Mouse (Mus musculus) MEL (cell line): ENCODE measurements around the gene Prr5. TPM values are rescaled to one million over a fixed set of nuclear protein-coding genes. Genes with fewer than 3 reads are reported as not detected.

Experiments
- DNase-seq: peaks from one replicate; pipeline ENCODE4 v3.0.0; 2011; ENCODE audit warnings: low read depth, low spot score
- H3K27ac ChIP-seq: 2 replicates; pipeline ENCODE4 v1.5.1; 2012; ENCODE audit warnings: low read depth, mild to moderate bottlenecking, control low read depth, low read length, moderate library complexity; ENCODE audit not compliant: control insufficient read depth
- H3K27me3 ChIP-seq, 2 experiments: fragments of 150-350 bp in 1 of 2; sonication (generic) in 1 of 2; 2 replicates each; pipeline ENCODE4 v1.6.1; 2012; ENCODE audit warnings: low read length in 2 of 2, mild to moderate bottlenecking in 2 of 2, improper control_type of control experiment in 1 of 2, moderate library complexity in 1 of 2; ENCODE audit not compliant: insufficient read depth in 2 of 2, control insufficient read depth in 1 of 2
- H3K36me3 ChIP-seq, 2 experiments: 2 replicates each; pipeline ENCODE4 v1.6.1; 2012 to 2014; ENCODE audit warnings: low read length in 2 of 2, improper control_type of control experiment in 1 of 2, inconsistent platforms in 1 of 2, mild to moderate bottlenecking in 1 of 2; ENCODE audit not compliant: insufficient read depth in 2 of 2, control insufficient read depth in 1 of 2
- H3K4me1 ChIP-seq, 2 experiments: fragments of 150-350 bp in 1 of 2; sonication (generic) in 1 of 2; 2 replicates each; pipeline ENCODE4 v1.6.1; 2012; ENCODE audit warnings: low read length in 2 of 2, improper control_type of control experiment in 1 of 2, mild to moderate bottlenecking in 1 of 2; ENCODE audit not compliant: insufficient read depth in 2 of 2, control insufficient read depth in 1 of 2
- H3K4me3 ChIP-seq, 2 experiments: fragments of 150-350 bp in 1 of 2; sonication (generic) in 1 of 2; 2 replicates each; pipeline ENCODE4 v1.5.1; 2012; ENCODE audit warnings: low read depth in 2 of 2, low read length in 2 of 2, mild to moderate bottlenecking in 2 of 2, moderate library complexity in 2 of 2, control low read depth in 1 of 2, improper control_type of control experiment in 1 of 2; ENCODE audit not compliant: control insufficient read depth in 1 of 2, insufficient read depth in 1 of 2
- H3K79me2 ChIP-seq: 2 replicates; pipeline ENCODE4 v1.6.1; 2012; ENCODE audit warnings: mild to moderate bottlenecking, low read length, moderate library complexity; ENCODE audit not compliant: control insufficient read depth, poor library complexity, insufficient read depth
- H3K9ac ChIP-seq: 2 replicates; pipeline ENCODE4 v1.6.1; 2012; ENCODE audit warnings: low read depth, mild to moderate bottlenecking, control low read depth, low read length, moderate library complexity; ENCODE audit not compliant: control insufficient read depth, poor library complexity, severe bottlenecking
- H3K9me3 ChIP-seq: fragments of 150-350 bp; sonication (generic); replicated peaks from 2 replicates; pipeline ENCODE4 v1.6.1; 2012; ENCODE audit warnings: mild to moderate bottlenecking, low read length, improper control_type of control experiment, moderate library complexity; ENCODE audit not compliant: insufficient read depth
- CHD1 ChIP-seq: IDR thresholded peaks from 2 replicates; pipeline ENCODE4 v1.6.1; 2012; ENCODE audit warnings: low read depth, mild to moderate bottlenecking, inconsistent platforms, low read length, improper control_type of control experiment
- EP300 ChIP-seq, 2 experiments: IDR thresholded peaks; 2 replicates each; pipeline ENCODE4 v1.6.1; 2011; ENCODE audit warnings: improper control_type of control experiment in 2 of 2, low read length in 2 of 2, low read depth in 1 of 2, mild to moderate bottlenecking in 1 of 2
- ETS1 ChIP-seq: IDR thresholded peaks from 2 replicates; pipeline ENCODE4 v1.6.1; 2012; ENCODE audit warnings: low read depth, mild to moderate bottlenecking, inconsistent platforms, low read length, improper control_type of control experiment, moderate library complexity
- GABPA ChIP-seq: IDR thresholded peaks from 2 replicates; pipeline ENCODE4 v1.6.1; 2012; ENCODE audit warnings: low read depth, mild to moderate bottlenecking, inconsistent platforms, low read length, improper control_type of control experiment, moderate library complexity
- HCFC1 ChIP-seq: IDR thresholded peaks from 2 replicates; pipeline ENCODE4 v1.6.1; 2012; ENCODE audit warnings: low read depth, mild to moderate bottlenecking, inconsistent platforms, low read length, improper control_type of control experiment, moderate library complexity
- JUND ChIP-seq: IDR thresholded peaks from 2 replicates; pipeline ENCODE4 v1.6.1; 2011; ENCODE audit warnings: low read depth, mild to moderate bottlenecking, improper control_type of control experiment, low read length
- MAX ChIP-seq: IDR thresholded peaks from 2 replicates; pipeline ENCODE4 v1.6.1; 2011; ENCODE audit warnings: low read length, improper control_type of control experiment
- MXI1 ChIP-seq: IDR thresholded peaks from 2 replicates; pipeline ENCODE4 v1.6.1; 2011; ENCODE audit warnings: mild to moderate bottlenecking, low read depth, low read length, improper control_type of control experiment
- MYB ChIP-seq: IDR thresholded peaks from 2 replicates; pipeline ENCODE4 v1.6.1; 2011; ENCODE audit warnings: mild to moderate bottlenecking, low read depth, low read length, improper control_type of control experiment
- NELFE ChIP-seq: IDR thresholded peaks from 2 replicates; pipeline ENCODE4 v1.6.1; 2011; ENCODE audit warnings: low read depth, low read length, improper control_type of control experiment
- NRF1 ChIP-seq: IDR thresholded peaks from 2 replicates; pipeline ENCODE4 v1.6.1; 2014; ENCODE audit warnings: low read depth, mild to moderate bottlenecking, inconsistent platforms, low read length, improper control_type of control experiment, moderate library complexity; ENCODE audit not compliant: poor library complexity, insufficient read depth, severe bottlenecking
- POLR2A ChIP-seq, 2 experiments: IDR thresholded peaks; 2 replicates each; pipeline ENCODE4 v1.6.1; 2011 to 2012; ENCODE audit warnings: low read length in 2 of 2, mild to moderate bottlenecking in 2 of 2, control low read depth in 1 of 2, improper control_type of control experiment in 1 of 2, low read depth in 1 of 2, moderate library complexity in 1 of 2; ENCODE audit not compliant: control insufficient read depth in 1 of 2, insufficient read depth in 1 of 2, poor library complexity in 1 of 2
- POLR2AphosphoS2 ChIP-seq: IDR thresholded peaks from 2 replicates; pipeline ENCODE4 v1.6.1; 2011; ENCODE audit warnings: low read length, improper control_type of control experiment
- POLR2AphosphoS5 ChIP-seq: IDR thresholded peaks from 2 replicates; pipeline ENCODE4 v1.6.1; 2012; ENCODE audit warnings: low read depth, borderline replicate concordance, mild to moderate bottlenecking, inconsistent platforms, low read length, moderate library complexity, mixed read lengths
- SIN3A ChIP-seq: IDR thresholded peaks from 2 replicates; pipeline ENCODE4 v1.6.1; 2012; ENCODE audit warnings: low read length, improper control_type of control experiment, inconsistent platforms
- SMC3 ChIP-seq: IDR thresholded peaks from 2 replicates; pipeline ENCODE4 v1.6.1; 2011; ENCODE audit warnings: low read depth, low read length, improper control_type of control experiment
- TAL1 ChIP-seq: IDR thresholded peaks from 2 replicates; pipeline ENCODE4 v1.6.1; 2012; ENCODE audit warnings: mild to moderate bottlenecking, inconsistent platforms, low read length, moderate library complexity, mixed read lengths
- TCF12 ChIP-seq: IDR thresholded peaks from 2 replicates; pipeline ENCODE4 v1.6.1; 2014; ENCODE audit warnings: low read depth, mild to moderate bottlenecking, inconsistent platforms, low read length, improper control_type of control experiment, moderate library complexity
- UBTF ChIP-seq: IDR thresholded peaks from 2 replicates; pipeline ENCODE4 v1.6.1; 2012; ENCODE audit warnings: low read depth, mild to moderate bottlenecking, inconsistent platforms, low read length, improper control_type of control experiment, moderate library complexity, borderline replicate concordance; ENCODE audit not compliant: insufficient read depth
- USF1 ChIP-seq: IDR thresholded peaks from 2 replicates; pipeline ENCODE4 v1.6.1; 2014; ENCODE audit warnings: low read depth, mild to moderate bottlenecking, inconsistent platforms, low read length, improper control_type of control experiment, moderate library complexity
- USF2 ChIP-seq, 2 experiments: IDR thresholded peaks; 2 replicates each; pipeline ENCODE4 v1.6.1; 2011 to 2012; ENCODE audit warnings: improper control_type of control experiment in 2 of 2, low read length in 2 of 2, borderline replicate concordance in 1 of 2, inconsistent platforms in 1 of 2, low read depth in 1 of 2, mild to moderate bottlenecking in 1 of 2; ENCODE audit not compliant: insufficient read depth in 1 of 2
- ZC3H11A ChIP-seq: IDR thresholded peaks from 2 replicates; pipeline ENCODE4 v1.6.1; 2012; ENCODE audit warnings: low read depth, mild to moderate bottlenecking, inconsistent platforms, low read length, improper control_type of control experiment
- ZKSCAN1 ChIP-seq: IDR thresholded peaks from 2 replicates; pipeline ENCODE4 v1.6.1; 2012; ENCODE audit warnings: low read depth, mild to moderate bottlenecking, inconsistent platforms, low read length, improper control_type of control experiment, moderate library complexity
- polyA plus RNA-seq, 2 experiments: library from polyadenylated mRNA; stranded (reverse) in 1 of 2; unstranded in 1 of 2; fragments of >175 nt in 1 of 2; fragments of >200 nt in 1 of 2; gene quantifications; 2 replicates each; pipeline versions ENCODE4 v1.2.1 to v1.2.4; 2012; ENCODE audit warnings: low replicate concordance in 2 of 2, low read depth in 1 of 2; ENCODE audit not compliant: insufficient read length in 2 of 2, insufficient read depth in 1 of 2, missing spikeins in 1 of 2
- total RNA-seq: library from RNA; depleted of rRNA; stranded (reverse); fragments of 300-350 nt; gene quantifications from 2 replicates; pipeline ENCODE4 v1.2.3, GENCODE M21; 2012

Gene Prr5
- total and polyA plus RNA-seq, 3 experiments = not detected

- no peak overlapping the region for H3K4me3 ChIP-seq
- no peaks in the 10 kb centered on the region for H3K79me2 ChIP-seq
- no peaks in the 10 kb centered on the region for H3K9me3 ChIP-seq
- no peak overlapping the region for H3K9ac ChIP-seq
- no peak overlapping the region for H3K27ac ChIP-seq
- DNase-seq = no peak
- no peaks in the 10 kb centered on the region for H3K27me3 ChIP-seq
- H3K36me3 ChIP-seq = no peaks in the 10 kb centered on the region
- H3K4me1 ChIP-seq = no peaks in the 10 kb centered on the region
- TF ChIP-seq UBTF (no peak), TAL1 (no peak), SMC3 (no peak), ZC3H11A (no peak)
Measured at GRCm38 (mm10) chr15:84689356-84689755, 19.9 kb downstream of the Prr5 start.

- no peak for TF ChIP-seq ETS1
- TF ChIP-seq POLR2AphosphoS2 = no peak
- TF ChIP-seq TCF12 = no peak
- TF ChIP-seq GABPA = no peak
- TF ChIP-seq MXI1 = no peak
- TF ChIP-seq UBTF = no peak
- no peak for TF ChIP-seq MYB
- no peak for TF ChIP-seq SIN3A
- no peak for TF ChIP-seq JUND
- no peak for TF ChIP-seq POLR2A (IDR thresholded peaks at IDR 0.05; ENCODE audit: control insufficient read depth in 1 of 2, insufficient read depth in 1 of 2, low read depth in 1 of 2, low read length in 2 of 2, poor library complexity in 1 of 2)
- TF ChIP-seq POLR2AphosphoS5 = no peak
- TF ChIP-seq HCFC1 = no peak
- no peak for TF ChIP-seq ZKSCAN1
- TF ChIP-seq USF2 (IDR thresholded peaks at IDR 0.05; ENCODE audit: borderline replicate concordance in 1 of 2, insufficient read depth in 1 of 2, low read depth in 1 of 2, low read length in 2 of 2) = no peak
- TF ChIP-seq CHD1 = no peak
- TF ChIP-seq USF1 = no peak
- no peak for TF ChIP-seq EP300 (IDR thresholded peaks at IDR 0.05; ENCODE audit: low read depth in 1 of 2, low read length in 2 of 2)
- no peak for TF ChIP-seq MAX
- no peak for TF ChIP-seq NRF1
- TF ChIP-seq NELFE = no peak
- no peaks in the 10 kb centered on the region for H3K9me3 ChIP-seq
- no peak overlapping the region for H3K4me3 ChIP-seq
- H3K9ac ChIP-seq = no peak overlapping the region
- H3K27ac ChIP-seq = no peak overlapping the region
- DNase-seq = no peak
- H3K4me1 ChIP-seq = no peaks in the 10 kb centered on the region
- H3K27me3 ChIP-seq = no peaks in the 10 kb centered on the region
- H3K79me2 ChIP-seq = no peaks in the 10 kb centered on the region
- H3K36me3 ChIP-seq = no peaks in the 10 kb centered on the region
Measured at GRCm38 (mm10) chr15:84691513-84691912, 22.1 kb downstream of the Prr5 start.
